Mouse (Mus musculus) lung, adult 18-20 months (tissue): Measurements from ENCODE around the gene Psmd1.

Experiments used
- DNase-seq, 2 experiments: peaks; one replicate each; pipeline ENCODE4 v3.0.0; 2022; ENCODE audit warnings: mixed read lengths in 2 of 2

Gene Psmd1

GRCm38 (mm10) chr1:86062523-86062922 is 1.7 kb upstream of the Psmd1 start:
- DNase-seq = no peak

- DNase-seq = no peak
Observed at GRCm38 (mm10) chr1:86076565-86076964, 12.4 kb downstream of the Psmd1 start.

- no peak for DNase-seq
Observed at GRCm38 (mm10) chr1:86094413-86094812, 30.2 kb downstream of the Psmd1 start.

DNA sequence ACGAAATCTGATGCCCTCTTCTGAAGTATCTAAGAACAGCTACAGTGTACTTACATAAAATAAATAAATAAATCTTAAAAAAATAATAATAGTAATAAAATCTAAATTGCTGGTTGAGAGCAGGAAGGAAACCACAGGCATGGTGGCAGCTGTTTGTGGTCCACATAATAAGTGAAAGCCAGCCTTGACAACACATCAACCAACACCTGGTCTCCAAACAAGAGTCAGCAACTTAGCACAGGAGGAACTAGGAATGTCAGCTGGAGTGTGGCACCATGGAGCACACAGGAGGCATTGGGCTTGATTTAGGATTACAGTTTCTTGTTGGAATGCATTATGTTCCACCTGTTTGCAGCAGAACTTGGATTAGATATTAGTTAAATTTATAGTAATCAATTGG is 40.9 kb downstream of the Psmd1 start:
- no peak for DNase-seq

GRCm38 (mm10) chr1:86111779-86112178 is 47.6 kb downstream of the Psmd1 start, which contains the start of gene Htr2b:
Htr2b (minus strand) TSS chr1:86111970.
- DNase-seq = peak; percentile 32 to 36

GRCm38 (mm10) chr1:86114141-86114540 is 50.0 kb downstream of the Psmd1 start:
- peak in 1 of 2 experiments; percentile 9 for DNase-seq

- DNase-seq = no peak
Observed at GRCm38 (mm10) chr1:86119549-86119948, 55.4 kb downstream of the Psmd1 start.

- no peak for DNase-seq
Observed at GRCm38 (mm10) chr1:86126036-86126435, 61.8 kb downstream of the Psmd1 start.

GRCm38 (mm10) chr1:86133337-86133736 is 69.2 kb downstream of the Psmd1 start, which contains the start of gene Gm21972:
Gm21972 (plus strand) TSS chr1:86133637.
- no peak for DNase-seq

GRCm38 (mm10) chr1:86135315-86135714 is 71.1 kb downstream of the Psmd1 start:
- no peak for DNase-seq

DNA sequence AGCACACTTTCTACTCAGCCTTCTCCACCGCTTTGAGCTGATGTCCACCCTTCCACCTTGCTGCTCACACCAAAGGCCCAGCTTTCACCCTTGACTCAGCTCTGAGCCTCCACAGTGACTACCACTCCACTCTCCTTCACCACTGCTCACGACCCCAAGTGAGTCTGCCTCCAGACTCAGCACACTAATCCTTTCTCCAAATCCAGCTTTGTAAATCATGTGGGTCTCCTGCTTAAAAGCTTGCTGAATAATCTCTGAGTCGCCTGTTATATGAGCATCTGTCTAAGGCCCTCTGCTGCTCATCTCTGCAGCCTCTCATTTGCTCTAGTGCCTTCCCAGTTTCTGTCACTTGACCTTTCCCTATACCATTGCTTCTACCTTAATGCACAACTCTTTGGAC is 76.9 kb downstream of the Psmd1 start:
- DNase-seq = no peak

DNA sequence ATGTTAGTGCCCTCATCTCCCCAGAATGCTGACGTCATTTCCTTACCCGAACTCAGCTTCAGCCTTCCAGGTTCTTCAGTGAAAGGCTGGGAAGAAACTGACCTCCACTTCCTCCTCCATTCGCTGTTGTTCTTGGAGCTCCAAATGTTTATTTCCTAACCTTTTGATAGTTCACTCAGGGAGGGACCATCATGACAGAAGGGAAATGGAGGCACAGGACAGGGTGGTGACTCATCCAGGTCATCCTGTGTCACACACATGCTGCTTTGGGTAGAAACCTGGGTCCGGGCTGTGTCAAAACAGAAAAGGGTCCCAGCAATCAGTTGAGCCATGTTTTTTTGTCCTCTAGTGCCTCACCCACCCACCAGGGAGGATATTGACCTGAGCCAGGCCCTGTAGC is 79.0 kb downstream of the Psmd1 start:
- peak in 1 of 2 experiments; percentile 16 for DNase-seq

- DNase-seq = peak; percentile 7 to 10
Observed at GRCm38 (mm10) chr1:86144001-86144944, 80.1 kb downstream of the Psmd1 start.

DNA sequence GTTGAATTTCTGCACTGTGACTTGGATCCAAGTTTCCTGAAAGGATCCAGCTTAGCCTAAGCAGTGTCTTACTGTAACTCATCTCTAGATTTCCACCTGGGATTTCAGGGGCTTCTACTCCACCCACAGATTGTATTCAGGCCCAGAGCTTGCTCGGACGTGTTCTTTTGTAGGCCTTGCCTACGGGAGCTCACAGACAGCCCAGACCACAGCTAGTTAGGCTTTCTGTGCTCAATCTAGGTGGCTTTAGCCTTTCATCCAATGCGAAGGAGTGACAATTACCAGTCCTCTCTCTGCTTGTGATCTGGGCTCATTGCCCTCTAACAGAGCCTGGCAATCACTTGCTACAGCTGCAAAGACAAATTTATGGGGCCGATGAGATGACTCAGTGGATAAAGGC is 82.1 kb downstream of the Psmd1 start:
- no peak for DNase-seq

DNA sequence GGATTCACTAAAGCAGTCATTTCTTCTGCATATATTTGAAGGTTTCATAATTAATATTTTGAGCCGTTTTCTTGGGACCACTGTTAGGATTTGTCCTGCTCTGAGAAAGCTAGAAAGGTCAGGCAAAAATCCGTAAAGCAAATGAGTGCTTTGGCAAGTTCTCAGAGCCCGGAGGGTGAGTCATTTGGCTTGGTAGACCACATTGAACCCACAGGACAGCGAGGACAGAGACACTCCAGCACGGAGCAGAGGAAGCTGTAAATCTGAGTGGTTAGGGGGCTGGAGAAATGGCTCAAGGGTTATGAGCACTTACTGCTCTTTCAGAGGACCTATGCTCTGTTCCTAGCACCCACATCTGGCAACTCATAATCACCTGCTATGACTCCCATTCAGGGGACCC is 83.4 kb downstream of the Psmd1 start:
- DNase-seq = no peak

DNA sequence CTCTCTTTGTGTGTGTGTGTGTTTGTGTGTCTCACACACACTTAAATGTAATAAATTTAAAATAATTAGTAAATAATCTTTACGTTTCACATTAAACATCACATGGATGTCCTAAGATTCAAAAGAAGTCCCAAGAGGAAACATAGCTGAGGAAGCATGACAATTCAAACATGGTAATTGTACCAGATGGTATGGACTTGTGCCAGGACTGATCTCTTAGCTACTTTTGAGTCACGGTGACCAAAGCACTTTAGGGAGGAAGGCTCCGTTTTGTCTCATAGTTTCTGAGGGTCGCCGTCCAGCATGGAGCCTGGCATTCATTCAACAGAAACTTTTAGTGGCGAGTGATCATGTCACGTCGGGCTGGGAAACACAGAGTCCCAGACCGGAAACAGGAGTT is 84.0 kb downstream of the Psmd1 start:
- no peak for DNase-seq

DNA sequence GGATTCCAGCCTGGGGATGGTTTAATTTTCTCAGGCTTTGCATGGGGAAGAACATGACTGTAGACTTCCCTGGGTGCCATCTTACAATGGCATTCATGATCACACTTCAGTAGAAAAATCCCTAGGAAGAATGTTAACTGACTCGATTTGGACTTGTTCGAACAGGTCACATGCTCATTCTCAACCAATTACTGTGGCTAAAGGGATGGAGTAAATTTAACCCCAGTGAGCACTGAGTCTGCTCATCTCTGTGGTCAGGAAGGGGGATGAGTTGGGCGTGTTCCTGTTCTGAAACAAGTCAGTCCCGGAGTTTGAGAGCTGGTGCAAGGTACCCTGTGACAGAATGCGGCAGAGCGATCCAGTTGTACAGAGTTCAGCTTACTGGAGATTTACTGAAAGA is 86.7 kb downstream of the Psmd1 start:
- DNase-seq = no peak

GRCm38 (mm10) chr1:86151376-86151775 is 87.2 kb downstream of the Psmd1 start:
- DNase-seq = no peak

DNA sequence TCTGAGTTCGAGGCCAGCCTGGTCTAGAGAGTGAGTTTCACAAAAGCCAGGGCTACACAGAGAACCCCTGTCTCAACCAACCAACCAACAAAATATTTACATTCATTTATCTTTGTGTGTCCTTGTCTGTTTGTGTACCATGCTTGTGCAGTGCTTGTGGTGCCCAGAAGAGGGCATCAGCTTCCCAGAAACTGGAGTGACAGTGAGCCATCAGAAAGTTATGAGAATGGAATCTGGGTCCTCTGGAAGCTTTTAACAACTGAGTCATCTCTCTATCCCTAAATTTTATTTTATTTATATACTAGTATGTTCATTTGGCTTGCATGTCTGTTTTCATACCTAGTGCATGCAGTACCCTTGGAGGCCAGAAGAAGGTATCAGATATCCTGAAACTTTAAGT is 88.4 kb downstream of the Psmd1 start:
- no peak for DNase-seq

DNA sequence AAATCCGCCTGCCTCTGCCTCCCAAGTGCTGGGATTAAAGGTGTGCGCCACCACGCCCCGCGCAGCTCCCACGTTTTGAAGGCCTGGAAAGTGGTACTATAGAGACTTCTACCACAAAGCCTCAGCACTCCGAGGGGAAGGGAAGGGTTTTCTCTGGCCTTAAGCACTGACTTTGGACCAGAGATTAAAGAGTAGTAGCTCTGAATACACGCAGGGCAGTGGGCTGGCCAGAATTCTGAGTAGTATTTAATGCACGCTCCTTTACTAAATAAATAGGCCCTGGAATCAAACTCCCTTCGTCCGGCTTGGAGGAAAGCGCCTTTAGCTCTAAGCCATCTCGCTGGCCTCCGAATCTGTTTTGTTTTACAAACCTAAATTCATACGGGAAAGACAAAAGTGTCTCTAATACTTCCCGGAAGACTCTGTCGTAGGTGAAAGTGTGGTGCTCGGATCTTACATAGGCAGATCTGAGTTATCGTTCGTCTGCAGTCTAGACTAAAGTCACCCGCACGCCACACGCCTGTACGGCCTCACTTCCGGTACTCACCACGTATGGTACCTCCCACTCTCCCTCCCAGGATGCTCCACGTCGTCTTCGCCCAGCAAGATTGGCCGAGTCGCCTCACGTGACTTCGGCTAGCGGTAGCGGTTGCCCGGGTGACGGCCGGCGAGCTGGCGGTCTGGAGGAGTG is 90.1 kb downstream of the Psmd1 start, which contains the start of gene Armc9:
TSS of gene Armc9 (plus strand) at position 648 of the 691 bp plus-strand sequence.
- DNase-seq = peak; percentile 96 to 97

- no peak for DNase-seq
Observed at GRCm38 (mm10) chr1:86154824-86155164, 90.6 kb downstream of the Psmd1 start.

GRCm38 (mm10) chr1:86156075-86156474 is 91.9 kb downstream of the Psmd1 start:
- no peak for DNase-seq

GRCm38 (mm10) chr1:86156595-86156994 is 92.4 kb downstream of the Psmd1 start:
- DNase-seq = no peak

DNA sequence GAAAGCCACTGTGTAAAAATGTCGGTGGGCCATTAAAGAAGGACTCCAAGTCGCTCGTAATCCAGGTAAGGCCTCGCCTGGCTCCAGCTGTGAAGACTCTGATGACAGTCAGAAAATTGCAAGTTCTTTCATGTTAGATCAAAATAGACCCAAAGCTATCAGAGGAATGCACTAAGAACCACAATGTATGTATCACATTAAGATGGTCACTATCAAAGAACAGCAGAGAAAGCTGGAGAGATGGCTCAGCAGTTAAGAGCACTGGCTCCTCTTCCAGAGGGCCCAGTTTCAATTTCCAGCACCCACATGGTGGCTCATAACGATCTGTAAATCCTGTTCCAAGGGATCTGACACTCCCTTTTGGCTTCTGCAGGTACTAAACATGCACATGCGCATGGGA is 95.9 kb downstream of the Psmd1 start:
- DNase-seq = no peak
